Mouse (Mus musculus) heart, postnatal 0 days (tissue): Measurements from ENCODE around the gene Cog2.

Experiments
- CTCF ChIP-seq: IDR thresholded peaks from 2 replicates; pipeline ENCODE4 v1.5.1; 2016; ENCODE audit warnings: antibody characterized with exemption, control low read depth, low read depth
- EP300 ChIP-seq: IDR thresholded peaks from 2 replicates; pipeline ENCODE4 v1.6.1; 2016; ENCODE audit warnings: antibody characterized with exemption, low read depth

DNA sequence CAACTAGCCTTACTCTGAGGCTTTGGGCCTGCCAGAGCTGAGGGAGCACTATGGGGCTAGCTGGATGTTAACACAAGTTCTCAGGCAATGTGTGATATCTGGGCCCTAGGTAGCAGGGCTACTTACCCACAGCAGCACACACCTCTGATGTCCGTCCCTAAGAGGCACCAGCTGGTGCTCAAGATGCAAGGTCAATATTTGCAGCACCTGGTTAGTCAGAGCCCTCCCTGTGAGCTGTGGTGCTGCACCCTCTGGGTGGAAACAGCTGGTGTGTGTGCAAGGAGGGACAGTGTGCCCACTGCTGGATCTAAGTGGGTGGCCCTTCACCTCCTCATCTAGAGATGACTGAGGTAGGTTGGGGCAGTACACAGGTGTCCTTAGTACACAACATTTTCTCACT is 56.2 kb downstream of the Cog2 start:
- TF ChIP-seq CTCF, result no peak
- TF ChIP-seq EP300, result no peak
